Mouse (Mus musculus) liver, embryonic 14.5 days (tissue): ENCODE measurements around the gene Kirrel3.

Experiments used
- CTCF ChIP-seq: IDR thresholded peaks from 2 replicates; pipeline ENCODE4 v1.5.1; 2016; ENCODE audit warnings: antibody characterized with exemption, low read depth, control low read depth
- EP300 ChIP-seq: IDR thresholded peaks from 2 replicates; pipeline ENCODE4 v1.6.1; 2016; ENCODE audit warnings: antibody characterized with exemption, low read depth

GRCm38 (mm10) chr9:35021744-35022143, 536.0 kb downstream of the Kirrel3 start:
- no peak for TF ChIP-seq CTCF
- TF ChIP-seq EP300 = no peak
